9 mouse cellular contexts compared by ENCODE assay signal in the genomic region with DNA sequence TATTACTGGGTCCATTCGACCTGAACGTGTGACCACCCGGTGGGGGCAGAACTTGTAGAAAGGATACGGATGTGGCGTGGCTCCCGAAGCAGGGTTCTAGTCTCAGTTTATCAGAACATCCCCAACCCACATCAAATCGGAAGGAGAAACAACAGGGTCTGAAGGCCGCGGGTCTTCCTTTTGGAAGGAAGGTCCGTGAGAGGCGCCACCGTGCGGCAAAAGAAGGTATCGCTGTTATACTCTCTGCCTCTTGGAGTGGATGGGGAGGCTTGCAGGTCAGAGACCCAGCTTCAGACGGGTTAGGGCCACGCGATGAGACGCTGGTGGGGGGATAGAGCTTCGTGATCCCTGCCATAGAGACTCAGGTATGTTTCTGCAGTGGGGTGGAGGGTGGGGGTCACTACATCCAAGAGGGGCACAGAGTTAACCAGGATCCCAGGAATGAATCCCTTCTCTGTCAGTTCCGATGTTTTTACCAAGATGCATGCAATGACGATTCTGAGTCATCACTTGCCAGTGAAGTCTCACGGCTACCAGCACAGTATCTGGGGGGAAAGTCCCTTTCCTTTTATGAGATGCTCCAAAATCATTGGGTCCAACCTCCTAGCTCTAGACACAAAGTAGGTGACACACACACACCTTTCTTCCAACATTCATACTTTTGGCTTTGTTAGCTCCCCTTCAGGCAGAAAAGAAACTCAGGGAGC. TPM values are rescaled to one million over a fixed set of nuclear protein-coding genes. Genes with fewer than 3 reads are reported as not detected.
DNase-seq lines count a peak whose midpoint lies in the region; ATAC-seq and TF ChIP-seq lines count a peak whose summit lies in the region.
"Had no signal": no experiment of that assay in that cellular context is flagged by ENCODE, and none has a peak within 500 bp of the region (broad histone marks: within the 10 kb centered on the region; RNA-seq: fewer than 3 reads in every experiment).

No protein-coding gene starts in this region.

- H3K4me3 ChIP-seq in forebrain, embryonic 12.5 days (replicated peaks): no peak overlapping the region
- H3K4me3 ChIP-seq in liver, embryonic 15.5 days (replicated peaks): no peak overlapping the region
- H3K4me3 ChIP-seq in olfactory bulb, adult 2 months (ENCODE audit: insufficient read depth, low read depth, low read length): no peak overlapping the region
- H3K4me3 ChIP-seq: hindbrain, embryonic 15.5 days had no signal

- peaks cover 17% of the 10 kb centered on the region for H3K4me1 ChIP-seq in forebrain, embryonic 12.5 days
- H3K4me1 ChIP-seq in liver, embryonic 15.5 days (replicated peaks): peaks cover 3% of the 10 kb centered on the region; the same call in 1 of the 2 replicates
- peaks cover 20% of the 10 kb centered on the region for H3K4me1 ChIP-seq in olfactory bulb, adult 2 months (ENCODE audit: control insufficient read depth, insufficient read depth, low read length)

- peaks cover 23% of the 10 kb centered on the region; the same call in 1 of the 2 replicates for H3K27me3 ChIP-seq in forebrain, embryonic 12.5 days
- peaks cover 12% of the 10 kb centered on the region for H3K27me3 ChIP-seq in liver, embryonic 15.5 days
- H3K27me3 ChIP-seq: hindbrain, embryonic 15.5 days had no signal

- TF ChIP-seq CTCF in brain, embryonic 14.5 days (IDR thresholded peaks at IDR 0.05; ENCODE audit: borderline replicate concordance, extremely low read depth, insufficient read depth, insufficient read length): peak; percentile 78
- peak; percentile 61 for TF ChIP-seq CTCF in olfactory bulb, adult 2 months (IDR thresholded peaks at IDR 0.05; ENCODE audit: insufficient read depth, low read depth, low read length)

- H3K9me3 ChIP-seq in forebrain, embryonic 12.5 days: no peaks in the 10 kb centered on the region
- no peaks in the 10 kb centered on the region for H3K9me3 ChIP-seq in liver, embryonic 15.5 days (replicated peaks)
- H3K9me3 ChIP-seq: hindbrain, embryonic 15.5 days had no signal

- ATAC-seq in forebrain, embryonic 12.5 days (ENCODE audit: low FRiP score): 0 out of 2 replicates have a peak, but pooled peaks have one; percentile 44
- ATAC-seq in liver, embryonic 15.5 days (ENCODE audit: insufficient read depth): no peak

- H3K4me2 ChIP-seq in forebrain, embryonic 12.5 days: no peak overlapping the region; the same call in 1 of the 2 replicates
- peak overlapping the region; percentile 27; the same call in 1 of the 2 replicates for H3K4me2 ChIP-seq in liver, embryonic 15.5 days

- no peak overlapping the region for H3K27ac ChIP-seq in forebrain, embryonic 12.5 days
- H3K27ac ChIP-seq in liver, embryonic 15.5 days (replicated peaks): no peak overlapping the region
- no peak overlapping the region for H3K27ac ChIP-seq in olfactory bulb, adult 2 months (ENCODE audit: insufficient read depth, low read depth, low read length)

- TF ChIP-seq POLR2A in brain, embryonic 14.5 days (IDR thresholded peaks at IDR 0.05; ENCODE audit: borderline replicate concordance, extremely low read depth, insufficient read depth, insufficient read length, poor library complexity, severe bottlenecking): no peak
- no peak for TF ChIP-seq POLR2A in olfactory bulb, adult 2 months (IDR thresholded peaks at IDR 0.05; ENCODE audit: insufficient read depth, low read depth, low read length)

- WGBS in forebrain, embryonic 12.5 days: 22% methylated on average over 22 of the region's 22 CpGs
- 21% methylated on average over 22 of the region's 22 CpGs for WGBS in liver, embryonic 15.5 days (ENCODE audit: insufficient replicate concordance)
- WGBS in olfactory bulb, adult 2 months: 24% methylated on average over 22 of the region's 22 CpGs

- peak; percentile 74 for DNase-seq in urinary bladder, postnatal 14 days (ENCODE audit: low spot score)
- no peak for DNase-seq in urinary bladder, postnatal 10 days (ENCODE audit: low spot score)
- DNase-seq in brain, embryonic 14.5 days (ENCODE audit: low read depth): peak; percentile 61
- peak; percentile 23 for DNase-seq in kidney, adult 11 months
- DNase-seq in yolk sac, embryonic 10.5 days (ENCODE audit: low spot score): peak; percentile 40

- H3K36me3 ChIP-seq in forebrain, embryonic 12.5 days (replicated peaks): no peaks in the 10 kb centered on the region
- no peaks in the 10 kb centered on the region for H3K36me3 ChIP-seq in liver, embryonic 15.5 days (replicated peaks)
- H3K36me3 ChIP-seq: hindbrain, embryonic 15.5 days had no signal

- no peak overlapping the region for H3K9ac ChIP-seq in forebrain, embryonic 12.5 days
- H3K9ac ChIP-seq in liver, embryonic 15.5 days: no peak overlapping the region
- H3K9ac ChIP-seq: hindbrain, embryonic 15.5 days had no signal

RNA-seq across cellular contexts. Expression of a gene that starts 17.2 kb away (rescaled TPM):
- 19.8 and 20.3 TPM in 2 replicates for polyA plus RNA-seq in brain, embryonic 14.5 days (2012; rRNA removed)
- 30.3 and 31.3 TPM in 2 replicates for polyA plus RNA-seq in forebrain, embryonic 12.5 days (2016; fragmentation: Nextera tagmentation; extraction: Ambion mirVana)
- 27.6 and 28.5 TPM in 2 replicates for polyA plus RNA-seq in liver, embryonic 15.5 days (2015; fragmentation: Nextera tagmentation; extraction: Ambion mirVana)
- polyA plus RNA-seq in olfactory bulb, adult 2 months (2012; ENCODE audit: insufficient read depth, insufficient read length, low replicate concordance, missing spikeins): not detected in 2 replicates

RNA-seq across cellular contexts. Expression of a gene that starts 34.3 kb away (rescaled TPM):
- polyA plus RNA-seq in brain, embryonic 14.5 days (2012; rRNA removed): 0.09 and 0.15 TPM in 2 replicates
- polyA plus RNA-seq in forebrain, embryonic 12.5 days (2016; fragmentation: Nextera tagmentation; extraction: Ambion mirVana): 0.12 and 0.20 TPM in 2 replicates
- 2.7 and 2.8 TPM in 2 replicates for polyA plus RNA-seq in liver, embryonic 15.5 days (2015; fragmentation: Nextera tagmentation; extraction: Ambion mirVana)
- polyA plus RNA-seq in olfactory bulb, adult 2 months (2012; ENCODE audit: insufficient read depth, insufficient read length, low replicate concordance, missing spikeins): not detected in 2 replicates

RNA-seq across cellular contexts. Expression of a gene that starts 55.3 kb away (rescaled TPM):
- polyA plus RNA-seq in brain, embryonic 14.5 days (2012; rRNA removed): 118 and 121 TPM in 2 replicates
- polyA plus RNA-seq in forebrain, embryonic 12.5 days (2016; fragmentation: Nextera tagmentation; extraction: Ambion mirVana): 93.7 and 94.7 TPM in 2 replicates
- 14.8 and 15.9 TPM in 2 replicates for polyA plus RNA-seq in liver, embryonic 15.5 days (2015; fragmentation: Nextera tagmentation; extraction: Ambion mirVana)
- not detected in 2 replicates for polyA plus RNA-seq in olfactory bulb, adult 2 months (2012; ENCODE audit: insufficient read depth, insufficient read length, low replicate concordance, missing spikeins)
